In genomic region chr12:54440851-54441593, GRCm38 (mm10) we compare ENCODE assay signal across 23 mouse cellular contexts.
DNase-seq lines count a peak whose midpoint lies in the region; ATAC-seq and TF ChIP-seq lines count a peak whose summit lies in the region.
"Had no signal": no experiment of that assay in that cellular context is flagged by ENCODE, and none has a peak within 500 bp of the region (broad histone marks: within the 10 kb centered on the region; RNA-seq: fewer than 3 reads in every experiment).

No protein-coding gene starts in this region.

- peaks cover 11% of the 10 kb centered on the region for H3K4me1 ChIP-seq in forebrain, embryonic 13.5 days
- peaks cover 12% of the 10 kb centered on the region for H3K4me1 ChIP-seq in forebrain, embryonic 10.5 days
- H3K4me1 ChIP-seq in intestine, embryonic 15.5 days (replicated peaks): peaks cover 7% of the 10 kb centered on the region; the same call in 1 of the 2 replicates
- no peaks in the 10 kb centered on the region for H3K4me1 ChIP-seq in intestine, postnatal 0 days (replicated peaks; ENCODE audit: control insufficient read depth, insufficient read depth, low read length)
- H3K4me1 ChIP-seq in forebrain, postnatal 0 days (ENCODE audit: insufficient read depth): no peaks in the 10 kb centered on the region
- H3K4me1 ChIP-seq: hindbrain, embryonic 13.5 days had no signal

- H3K9ac ChIP-seq in forebrain, embryonic 13.5 days: no peak overlapping the region
- no peak overlapping the region for H3K9ac ChIP-seq in intestine, embryonic 15.5 days
- H3K9ac ChIP-seq in intestine, postnatal 0 days (ENCODE audit: low read depth, low read length): no peak overlapping the region
- H3K9ac ChIP-seq in forebrain, postnatal 0 days: no peak overlapping the region
- H3K9ac ChIP-seq: embryonic facial prominence, embryonic 13.5 days; heart, embryonic 15.5 days; hindbrain, embryonic 13.5 days; kidney, embryonic 15.5 days had no signal

- TF ChIP-seq CTCF in intestine, postnatal 0 days (IDR thresholded peaks at IDR 0.05; ENCODE audit: low read depth): no peak
- TF ChIP-seq CTCF in forebrain, postnatal 0 days (IDR thresholded peaks at IDR 0.05; ENCODE audit: low read depth): no peak

- H3K4me3 ChIP-seq in forebrain, embryonic 13.5 days: no peak overlapping the region
- H3K4me3 ChIP-seq in forebrain, embryonic 10.5 days: no peak overlapping the region
- no peak overlapping the region for H3K4me3 ChIP-seq in intestine, embryonic 15.5 days (replicated peaks)
- H3K4me3 ChIP-seq in intestine, postnatal 0 days (ENCODE audit: low read depth, low read length): no peak overlapping the region
- H3K4me3 ChIP-seq in forebrain, postnatal 0 days (ENCODE audit: low read depth, low read length): no peak overlapping the region
- H3K4me3 ChIP-seq: embryonic facial prominence, embryonic 13.5 days; heart, embryonic 15.5 days; hindbrain, embryonic 13.5 days; kidney, embryonic 15.5 days had no signal

- no peaks in the 10 kb centered on the region for H3K36me3 ChIP-seq in forebrain, embryonic 13.5 days (ENCODE audit: poor library complexity, severe bottlenecking)
- H3K36me3 ChIP-seq in forebrain, embryonic 10.5 days (replicated peaks): no peaks in the 10 kb centered on the region
- no peaks in the 10 kb centered on the region for H3K36me3 ChIP-seq in intestine, embryonic 15.5 days
- H3K36me3 ChIP-seq in intestine, postnatal 0 days (ENCODE audit: control insufficient read depth, insufficient read depth): no peaks in the 10 kb centered on the region
- no peaks in the 10 kb centered on the region for H3K36me3 ChIP-seq in forebrain, postnatal 0 days (ENCODE audit: insufficient read depth)
- H3K36me3 ChIP-seq: embryonic facial prominence, embryonic 13.5 days; G1E; heart, embryonic 15.5 days; hindbrain, embryonic 13.5 days; kidney, embryonic 15.5 days had no signal

- no peaks in the 10 kb centered on the region for H3K9me3 ChIP-seq in forebrain, embryonic 13.5 days (replicated peaks)
- no peaks in the 10 kb centered on the region for H3K9me3 ChIP-seq in forebrain, embryonic 10.5 days
- no peaks in the 10 kb centered on the region for H3K9me3 ChIP-seq in intestine, embryonic 15.5 days
- H3K9me3 ChIP-seq in intestine, postnatal 0 days (ENCODE audit: control insufficient read depth): no peaks in the 10 kb centered on the region
- H3K9me3 ChIP-seq in forebrain, postnatal 0 days (ENCODE audit: low read length): no peaks in the 10 kb centered on the region
- H3K9me3 ChIP-seq: embryonic facial prominence, embryonic 13.5 days; heart, embryonic 15.5 days; hindbrain, embryonic 13.5 days; kidney, embryonic 15.5 days had no signal

- no peak for DNase-seq in forebrain, embryonic 10.5 days (ENCODE audit: extremely low spot score, low spot score)
- peak; percentile 31 for DNase-seq in adipocyte (ENCODE audit: low spot score)
- DNase-seq in forebrain, postnatal 0 days: peak; percentile 26
- DNase-seq: adrenal gland, postnatal 10 days; B cell, adult 2 months; cerebellum, adult 18-20 months; cerebellum, adult 9-11 months; cerebellum, postnatal 36 days; gastrocnemius, postnatal 14 days; heart, adult 18-20 months; heart, postnatal 14 days had no signal

- no peaks in the 10 kb centered on the region for H3K27me3 ChIP-seq in forebrain, embryonic 13.5 days
- H3K27me3 ChIP-seq in forebrain, embryonic 10.5 days (ENCODE audit: poor library complexity, severe bottlenecking): no peaks in the 10 kb centered on the region
- H3K27me3 ChIP-seq in intestine, embryonic 15.5 days (replicated peaks): no peaks in the 10 kb centered on the region
- no peaks in the 10 kb centered on the region for H3K27me3 ChIP-seq in intestine, postnatal 0 days (replicated peaks; ENCODE audit: control insufficient read depth, insufficient read depth, low read length)
- no peaks in the 10 kb centered on the region for H3K27me3 ChIP-seq in forebrain, postnatal 0 days (ENCODE audit: insufficient read depth, low read length)
- H3K27me3 ChIP-seq: embryonic facial prominence, embryonic 13.5 days; heart, embryonic 15.5 days had no signal

- 50% methylated on average over 6 of the region's 6 CpGs for WGBS in forebrain, embryonic 13.5 days
- WGBS in forebrain, embryonic 10.5 days: 89% methylated on average over 6 of the region's 6 CpGs
- WGBS in intestine, embryonic 15.5 days: 79% methylated on average over 6 of the region's 6 CpGs
- 71% methylated on average over 6 of the region's 6 CpGs for WGBS in intestine, postnatal 0 days
- WGBS in forebrain, postnatal 0 days: 38% methylated on average over 6 of the region's 6 CpGs

- H3K4me2 ChIP-seq in forebrain, embryonic 13.5 days: no peak overlapping the region
- no peak overlapping the region for H3K4me2 ChIP-seq in intestine, embryonic 15.5 days (replicated peaks)
- no peak overlapping the region for H3K4me2 ChIP-seq in intestine, postnatal 0 days (replicated peaks; ENCODE audit: low read depth)
- no peak overlapping the region for H3K4me2 ChIP-seq in forebrain, postnatal 0 days (ENCODE audit: low read depth)
- H3K4me2 ChIP-seq: embryonic facial prominence, embryonic 13.5 days; heart, embryonic 11.5 days; heart, embryonic 15.5 days; hindbrain, embryonic 13.5 days; kidney, embryonic 15.5 days had no signal

- no peak overlapping the region for H3K27ac ChIP-seq in forebrain, embryonic 13.5 days
- H3K27ac ChIP-seq in forebrain, embryonic 10.5 days: no peak overlapping the region
- no peak overlapping the region for H3K27ac ChIP-seq in intestine, embryonic 15.5 days
- H3K27ac ChIP-seq in intestine, postnatal 0 days (ENCODE audit: low read depth, low read length): no peak overlapping the region
- H3K27ac ChIP-seq in forebrain, postnatal 0 days (ENCODE audit: low read depth, low read length): no peak overlapping the region
- H3K27ac ChIP-seq: embryonic facial prominence, embryonic 13.5 days; heart, embryonic 15.5 days; hindbrain, embryonic 13.5 days; hindbrain, postnatal 0 days; kidney, embryonic 15.5 days had no signal

- ATAC-seq in forebrain, embryonic 13.5 days: peak; percentile 58; the same call in 1 of the 2 replicates
- 0 out of 2 replicates have a peak, but pooled peaks have one; percentile 33 for ATAC-seq in intestine, embryonic 15.5 days
- no peak for ATAC-seq in intestine, postnatal 0 days
- no peak; the same call in 1 of the 2 replicates for ATAC-seq in forebrain, postnatal 0 days
- no peak for ATAC-seq in granulocyte monocyte progenitor cell, adult 5-6 weeks (replicated peaks; ENCODE audit: poor library complexity, severe bottlenecking)
- ATAC-seq: CD4-positive, CD25-positive, alpha-beta regulatory T cell, adult 4 months; hindbrain, postnatal 0 days had no signal

Comparison
In these comparisons a context has a peak if more than half of its experiments do, and no peak if none do; other contexts are left out.
1. ATAC-seq: peak in forebrain, embryonic 13.5 days (single experiment) and intestine, embryonic 15.5 days (single experiment); none in intestine, postnatal 0 days (single experiment), forebrain, postnatal 0 days (single experiment) and granulocyte monocyte progenitor cell, adult 5-6 weeks (single experiment).